Mouse (Mus musculus): ENCODE data around the gene Ell2. TPM values are rescaled to one million over a fixed set of nuclear protein-coding genes. Genes with fewer than 3 reads are reported as not detected.

The Ell2 gene
- polyA plus RNA-seq, 2 experiments: 7.7 to 9.4 TPM

DNA sequence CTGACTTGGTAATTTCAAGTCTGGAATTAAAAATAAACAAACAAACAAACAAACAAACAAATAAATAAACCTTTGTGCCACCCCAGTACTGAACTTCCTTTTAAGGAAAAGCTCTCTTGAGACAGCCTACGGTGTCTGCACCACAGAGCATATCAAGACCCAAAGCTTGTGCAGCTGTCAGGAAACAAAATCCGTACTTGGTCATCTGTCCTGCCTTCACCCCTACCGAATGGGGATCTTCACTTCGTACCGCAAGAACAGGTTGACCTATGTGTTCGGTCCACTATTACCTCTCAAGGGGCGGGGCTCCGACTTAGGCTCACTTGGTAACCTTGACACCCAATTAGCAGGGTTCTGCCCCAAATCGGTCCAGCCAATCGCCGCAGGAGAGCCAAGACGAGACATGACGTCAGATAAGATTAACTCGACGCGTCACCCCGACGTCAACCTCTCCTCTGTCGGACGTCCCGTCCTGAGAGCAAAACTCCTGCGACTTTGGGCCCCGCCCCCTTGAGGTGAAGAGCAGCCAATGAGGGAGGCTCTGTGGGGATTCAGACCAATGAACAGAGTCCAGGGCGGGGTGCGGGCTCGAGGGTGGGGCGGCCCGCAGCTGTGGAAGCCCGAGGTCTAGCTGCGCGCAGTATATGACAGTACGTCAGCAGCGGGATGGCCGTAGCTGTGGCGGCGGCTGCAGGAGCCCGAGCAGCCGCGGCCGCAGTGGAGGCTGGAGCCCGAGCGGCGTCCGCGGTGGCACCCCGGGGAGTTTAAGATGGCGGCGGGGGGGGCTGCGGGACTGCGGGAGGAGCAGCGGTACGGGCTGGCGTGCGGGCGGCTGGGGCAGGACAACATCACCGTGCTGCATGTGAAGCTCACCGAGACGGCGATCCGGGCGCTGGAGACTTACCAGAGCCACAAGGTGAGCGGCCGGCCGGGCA lies 592 bp downstream of the Ell2 start:
- WGBS: 9% methylated on average over 46 of the region's 64 CpGs
- ATAC-seq (ENCODE audit: low FRiP score, low read depth): peak; percentile 99

DNA sequence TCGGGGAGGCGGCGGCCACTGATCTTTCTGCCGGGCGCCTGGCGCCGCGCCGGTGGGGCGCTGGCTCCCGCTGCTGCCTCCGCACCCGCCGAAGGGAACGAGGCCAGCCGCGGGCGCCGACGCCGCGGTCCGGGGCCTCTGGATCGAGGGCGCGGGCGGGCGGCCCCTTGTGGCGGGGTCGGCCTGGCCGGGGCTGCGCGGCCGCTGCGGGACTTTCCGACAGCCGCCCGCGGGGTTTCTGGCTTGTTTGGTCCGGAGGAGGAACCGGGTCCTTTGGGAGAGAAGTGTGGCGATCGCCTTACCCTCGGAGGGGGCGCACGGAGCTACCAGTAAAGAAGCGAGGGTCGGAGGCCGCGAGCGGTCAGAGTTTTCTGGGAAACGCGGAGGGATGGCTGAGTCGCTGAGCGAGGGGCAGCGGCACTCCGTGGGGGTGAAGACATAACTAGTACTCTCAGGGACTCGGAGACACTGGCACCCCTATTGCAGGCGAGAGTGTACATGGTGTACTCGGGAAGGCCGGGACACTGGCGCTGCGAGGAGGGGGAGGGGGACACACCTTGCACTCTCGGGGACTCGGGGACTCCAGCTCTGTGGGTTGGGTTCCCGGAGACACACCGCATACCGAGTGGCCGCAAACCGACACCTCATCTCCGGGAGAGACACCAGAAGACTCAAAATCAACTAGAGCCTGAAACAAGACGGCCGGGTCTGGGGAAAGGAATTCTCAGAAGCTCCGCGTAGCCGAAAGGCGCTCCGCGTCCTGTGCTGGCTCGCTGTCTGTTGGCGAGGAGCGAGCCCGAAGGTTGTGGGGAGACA lies 1.5 kb downstream of the Ell2 start:
- H3K4me1 ChIP-seq (ENCODE audit: control insufficient read depth, insufficient read depth, low read length): peaks cover 5% of the 10 kb centered on the region
- TF ChIP-seq POLR2A (IDR thresholded peaks at IDR 0.05; ENCODE audit: borderline replicate concordance, extremely low read depth, insufficient read depth, insufficient read length): no peak
- H3K27ac ChIP-seq (replicated peaks; ENCODE audit: low read depth, low read length): peak overlapping the region; percentile 55; the same call in 1 of the 2 replicates
- peak overlapping the region; percentile 73 for H3K4me3 ChIP-seq (replicated peaks; ENCODE audit: low read length)
- DNase-seq (ENCODE audit: low spot score) (peak; percentile 21), ATAC-seq (ENCODE audit: low FRiP score, low read depth) (peak; percentile 53)
- no peaks in the 10 kb centered on the region for H3K36me3 ChIP-seq (ENCODE audit: control insufficient read depth, insufficient read depth, low read length)
- WGBS: 1% methylated on average over 59 of the region's 83 CpGs
- H3K4me2 ChIP-seq (replicated peaks; ENCODE audit: low read depth, low read length, severe bottlenecking): peak overlapping the region; percentile 68
- H3K9me3 ChIP-seq (ENCODE audit: control insufficient read depth, low read length): no peaks in the 10 kb centered on the region
- peak overlapping the region; percentile 84 for H3K9ac ChIP-seq (ENCODE audit: low read depth, low read length, severe bottlenecking)
- H3K27me3 ChIP-seq (ENCODE audit: control insufficient read depth, insufficient read depth, low read length): no peaks in the 10 kb centered on the region

More for the DNA sequence above, 592 bp downstream of the Ell2 start:
- peak; percentile 92 for DNase-seq (ENCODE audit: low spot score)
- peak; percentile 75; the same call in 1 of the 2 replicates for TF ChIP-seq POLR2A (IDR thresholded peaks at IDR 0.05; ENCODE audit: borderline replicate concordance, extremely low read depth, insufficient read depth, insufficient read length)
- H3K4me2 ChIP-seq (replicated peaks; ENCODE audit: low read depth, low read length, severe bottlenecking): peak overlapping the region; percentile 68
- peak overlapping the region; percentile 55; the same call in 1 of the 2 replicates for H3K27ac ChIP-seq (replicated peaks; ENCODE audit: low read depth, low read length)
- no peaks in the 10 kb centered on the region for H3K9me3 ChIP-seq (ENCODE audit: control insufficient read depth, low read length)
- H3K9ac ChIP-seq (ENCODE audit: low read depth, low read length, severe bottlenecking): peak overlapping the region; percentile 84
- H3K4me1 ChIP-seq (ENCODE audit: control insufficient read depth, insufficient read depth, low read length): peaks cover 5% of the 10 kb centered on the region
- no peaks in the 10 kb centered on the region for H3K36me3 ChIP-seq (ENCODE audit: control insufficient read depth, insufficient read depth, low read length)
- peak overlapping the region; percentile 73 for H3K4me3 ChIP-seq (replicated peaks; ENCODE audit: low read length)
- H3K27me3 ChIP-seq (ENCODE audit: control insufficient read depth, insufficient read depth, low read length): no peaks in the 10 kb centered on the region

DNA sequence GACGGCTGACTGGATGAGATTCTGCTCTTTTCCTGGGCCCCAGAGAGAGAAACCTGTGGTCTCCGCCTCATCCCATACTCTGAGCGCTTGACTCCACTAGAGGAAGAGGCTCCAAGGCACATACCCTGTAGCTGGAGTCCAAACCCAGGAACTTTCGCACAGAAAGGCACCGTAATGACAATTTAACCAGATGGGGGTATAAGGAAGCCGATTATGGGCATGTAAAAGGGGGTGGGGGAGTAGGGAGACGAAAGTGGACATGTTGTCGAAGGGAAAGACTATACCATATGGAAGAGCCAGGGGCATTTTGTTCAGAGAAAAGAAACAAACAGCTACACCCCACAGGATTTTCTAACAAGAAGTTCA lies 2.1 kb downstream of the Ell2 start:
- H3K4me1 ChIP-seq (ENCODE audit: control insufficient read depth, insufficient read depth, low read length): peaks cover 6% of the 10 kb centered on the region
- WGBS: 5% methylated on average over 8 of the region's 8 CpGs
- H3K9me3 ChIP-seq (ENCODE audit: control insufficient read depth, low read length): no peaks in the 10 kb centered on the region
- ATAC-seq (ENCODE audit: low FRiP score, low read depth): no peak
- no peaks in the 10 kb centered on the region for H3K27me3 ChIP-seq (ENCODE audit: control insufficient read depth, insufficient read depth, low read length)
- H3K4me3 ChIP-seq (replicated peaks; ENCODE audit: low read length): peak overlapping the region; percentile 73
- H3K9ac ChIP-seq (ENCODE audit: low read depth, low read length, severe bottlenecking): peak overlapping the region; percentile 84
- H3K27ac ChIP-seq (replicated peaks; ENCODE audit: low read depth, low read length): no peak overlapping the region
- peak overlapping the region; percentile 68 for H3K4me2 ChIP-seq (replicated peaks; ENCODE audit: low read depth, low read length, severe bottlenecking)
- H3K36me3 ChIP-seq (ENCODE audit: control insufficient read depth, insufficient read depth, low read length): no peaks in the 10 kb centered on the region
- DNase-seq (ENCODE audit: low spot score): no peak
- TF ChIP-seq POLR2A (IDR thresholded peaks at IDR 0.05; ENCODE audit: borderline replicate concordance, extremely low read depth, insufficient read depth, insufficient read length): no peak

DNA sequence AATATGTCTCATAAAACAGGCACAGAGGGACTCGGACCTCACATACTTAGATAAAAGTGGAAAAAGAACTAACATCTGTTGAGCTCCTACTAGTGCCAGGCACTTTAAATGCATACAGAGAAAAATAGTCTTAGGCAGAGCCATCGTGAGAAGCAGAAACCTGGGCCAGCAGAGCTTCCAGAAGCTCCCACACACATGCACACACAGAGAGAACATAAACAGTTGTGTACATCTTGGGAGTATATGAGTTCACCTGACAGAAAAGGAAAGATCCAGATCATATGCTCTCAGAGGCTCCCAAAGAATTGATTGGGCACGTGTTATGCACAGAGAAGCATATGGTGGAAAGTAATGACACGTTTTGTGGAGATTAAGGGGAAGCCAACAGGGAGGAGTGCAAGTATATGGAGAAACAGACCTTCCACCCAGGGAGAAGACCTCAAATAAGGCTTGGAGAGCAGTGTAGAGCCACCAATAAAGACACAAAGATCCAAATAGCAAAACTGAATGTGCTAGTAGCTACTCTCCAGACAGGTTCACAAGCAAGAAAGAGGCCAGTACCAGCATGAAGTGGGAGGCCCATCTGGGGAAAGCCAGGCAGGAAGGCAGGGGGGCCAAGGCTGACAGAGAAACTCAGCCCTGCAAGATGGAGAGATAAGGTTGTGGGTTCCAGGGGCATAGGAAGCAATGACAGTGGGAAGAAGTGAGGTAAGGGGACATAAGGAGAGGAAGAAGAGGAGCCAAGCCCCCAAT lies 2.6 kb downstream of the Ell2 start:
- Histone ChIP-seq H3K9ac (ENCODE audit: low read depth, low read length, severe bottlenecking) (peak overlapping the region; percentile 16; the same call in 1 of the 2 replicates), H3K4me2 (replicated peaks; ENCODE audit: low read depth, low read length, severe bottlenecking) (peak overlapping the region; percentile 68), H3K27me3 (ENCODE audit: control insufficient read depth, insufficient read depth, low read length) (no peaks in the 10 kb centered on the region), H3K4me3 (replicated peaks; ENCODE audit: low read length) (peak overlapping the region; percentile 73), H3K4me1 (ENCODE audit: control insufficient read depth, insufficient read depth, low read length) (peaks cover 9% of the 10 kb centered on the region), H3K27ac (replicated peaks; ENCODE audit: low read depth, low read length) (no peak overlapping the region), H3K9me3 (ENCODE audit: control insufficient read depth, low read length) (no peaks in the 10 kb centered on the region), H3K36me3 (ENCODE audit: control insufficient read depth, insufficient read depth, low read length) (no peaks in the 10 kb centered on the region)
- WGBS: 25% methylated on average over 4 of the region's 4 CpGs
- no peak for ATAC-seq (ENCODE audit: low FRiP score, low read depth)
- TF ChIP-seq POLR2A (IDR thresholded peaks at IDR 0.05; ENCODE audit: borderline replicate concordance, extremely low read depth, insufficient read depth, insufficient read length): no peak
- no peak for DNase-seq (ENCODE audit: low spot score)
